Mouse (Mus musculus): ENCODE measurements at regions not wholly inside any gene's neighbourhood (a gene's known extent, or its start where the extent isn't known, plus 50 kb on each side); places are given as distances from the start of the nearest gene placed in this dataset.
A peak's percentile ranks its signal among the peaks of the same experiment; 100 is the strongest.

GRCm38 (mm10) chr4:68179551-68179950, 774.6 kb downstream of the Brinp1 start:
- H3K27me3 ChIP-seq (replicated peaks; ENCODE audit: control insufficient read depth, insufficient read depth, low read length), result no peaks in the 10 kb centered on the region
- 72% methylated on average over 4 of the region's 4 CpGs for WGBS
- no peak overlapping the region for H3K27ac ChIP-seq (ENCODE audit: low read depth)
- H3K4me2 ChIP-seq (ENCODE audit: low read length), result no peak overlapping the region
- no peaks in the 10 kb centered on the region for H3K36me3 ChIP-seq (ENCODE audit: control insufficient read depth, insufficient read depth, low read length)
- no peak overlapping the region for H3K4me3 ChIP-seq (ENCODE audit: low read depth, low read length)
- no peaks in the 10 kb centered on the region for H3K4me1 ChIP-seq (replicated peaks; ENCODE audit: control insufficient read depth, insufficient read depth, low read length)
- no peak for DNase-seq (ENCODE audit: low spot score)
- H3K9me3 ChIP-seq (ENCODE audit: control insufficient read depth, low read length), result no peaks in the 10 kb centered on the region
- no peak overlapping the region for H3K9ac ChIP-seq (ENCODE audit: low read length)
- no peak for ATAC-seq (replicated peaks; ENCODE audit: low FRiP score, low TSS enrichment, low read depth)

GRCm38 (mm10) chr4:68156499-68156898, 797.7 kb downstream of the Brinp1 start:
- no peak overlapping the region for H3K27ac ChIP-seq (ENCODE audit: low read depth)
- H3K4me3 ChIP-seq (ENCODE audit: low read depth, low read length), result no peak overlapping the region
- H3K27me3 ChIP-seq (replicated peaks; ENCODE audit: control insufficient read depth, insufficient read depth, low read length), result no peaks in the 10 kb centered on the region
- DNase-seq (ENCODE audit: low spot score), result no peak
- no peak overlapping the region for H3K4me2 ChIP-seq (ENCODE audit: low read length)
- no peaks in the 10 kb centered on the region for H3K9me3 ChIP-seq (ENCODE audit: control insufficient read depth, low read length)
- H3K4me1 ChIP-seq (replicated peaks; ENCODE audit: control insufficient read depth, insufficient read depth, low read length), result no peaks in the 10 kb centered on the region
- ATAC-seq (replicated peaks; ENCODE audit: low FRiP score, low TSS enrichment, low read depth), result no peak
- WGBS, result 91% methylated on average over 1 of the region's 1 CpGs
- H3K36me3 ChIP-seq (ENCODE audit: control insufficient read depth, insufficient read depth, low read length), result no peaks in the 10 kb centered on the region
- no peak overlapping the region for H3K9ac ChIP-seq (ENCODE audit: low read length)

- H3K4me2 ChIP-seq (ENCODE audit: low read length), result no peak overlapping the region
- H3K27ac ChIP-seq (ENCODE audit: low read depth), result no peak overlapping the region
- ATAC-seq (replicated peaks; ENCODE audit: low FRiP score, low TSS enrichment, low read depth), result no peak
- H3K9ac ChIP-seq (ENCODE audit: low read length), result no peak overlapping the region
- no peaks in the 10 kb centered on the region for H3K36me3 ChIP-seq (ENCODE audit: control insufficient read depth, insufficient read depth, low read length)
- H3K9me3 ChIP-seq (ENCODE audit: control insufficient read depth, low read length), result no peaks in the 10 kb centered on the region
- no peaks in the 10 kb centered on the region for H3K4me1 ChIP-seq (replicated peaks; ENCODE audit: control insufficient read depth, insufficient read depth, low read length)
- WGBS, result 75% methylated on average over 5 of the region's 5 CpGs
- no peaks in the 10 kb centered on the region for H3K27me3 ChIP-seq (replicated peaks; ENCODE audit: control insufficient read depth, insufficient read depth, low read length)
- H3K4me3 ChIP-seq (ENCODE audit: low read depth, low read length), result no peak overlapping the region
- no peak for DNase-seq (ENCODE audit: low spot score)
Observed at GRCm38 (mm10) chr4:68148483-68149069, 805.6 kb downstream of the Brinp1 start.

- Histone ChIP-seq H3K4me1 (replicated peaks; ENCODE audit: control insufficient read depth, insufficient read depth, low read length) (no peaks in the 10 kb centered on the region), H3K9me3 (ENCODE audit: control insufficient read depth, low read length) (no peaks in the 10 kb centered on the region), H3K4me2 (ENCODE audit: low read length) (no peak overlapping the region), H3K27ac (ENCODE audit: low read depth) (no peak overlapping the region), H3K9ac (ENCODE audit: low read length) (no peak overlapping the region), H3K4me3 (ENCODE audit: low read depth, low read length) (no peak overlapping the region), H3K27me3 (replicated peaks; ENCODE audit: control insufficient read depth, insufficient read depth, low read length) (no peaks in the 10 kb centered on the region), H3K36me3 (ENCODE audit: control insufficient read depth, insufficient read depth, low read length) (no peaks in the 10 kb centered on the region)
- 73% methylated on average over 4 of the region's 4 CpGs for WGBS
- DNase-seq (ENCODE audit: low spot score) (no peak), ATAC-seq (replicated peaks; ENCODE audit: low FRiP score, low TSS enrichment, low read depth) (no peak)
Observed at GRCm38 (mm10) chr4:68128124-68128523, 826.1 kb downstream of the Brinp1 start.

GRCm38 (mm10) chr4:68114502-68114901, 839.7 kb downstream of the Brinp1 start:
- H3K36me3 ChIP-seq (ENCODE audit: control insufficient read depth, insufficient read depth, low read length), result no peaks in the 10 kb centered on the region
- H3K27ac ChIP-seq (ENCODE audit: low read depth), result no peak overlapping the region
- H3K9ac ChIP-seq (ENCODE audit: low read length), result no peak overlapping the region
- H3K4me1 ChIP-seq (replicated peaks; ENCODE audit: control insufficient read depth, insufficient read depth, low read length), result no peaks in the 10 kb centered on the region
- DNase-seq (ENCODE audit: low spot score) (no peak), ATAC-seq (replicated peaks; ENCODE audit: low FRiP score, low TSS enrichment, low read depth) (no peak)
- H3K4me3 ChIP-seq (ENCODE audit: low read depth, low read length), result no peak overlapping the region
- H3K4me2 ChIP-seq (ENCODE audit: low read length), result no peak overlapping the region
- H3K27me3 ChIP-seq (replicated peaks; ENCODE audit: control insufficient read depth, insufficient read depth, low read length), result no peaks in the 10 kb centered on the region
- no peaks in the 10 kb centered on the region for H3K9me3 ChIP-seq (ENCODE audit: control insufficient read depth, low read length)

GRCm38 (mm10) chr4:68085255-68085654, 868.9 kb downstream of the Brinp1 start:
- H3K4me3 ChIP-seq (ENCODE audit: low read depth, low read length), result no peak overlapping the region
- whole genome bisulfite sequencing, result 93% methylated on average over 3 of the region's 3 CpGs
- H3K27me3 ChIP-seq (replicated peaks; ENCODE audit: control insufficient read depth, insufficient read depth, low read length), result no peaks in the 10 kb centered on the region
- no peak overlapping the region for H3K9ac ChIP-seq (ENCODE audit: low read length)
- H3K27ac ChIP-seq (ENCODE audit: low read depth), result no peak overlapping the region
- no peaks in the 10 kb centered on the region for H3K4me1 ChIP-seq (replicated peaks; ENCODE audit: control insufficient read depth, insufficient read depth, low read length)
- DNase-seq (ENCODE audit: low spot score) (no peak), ATAC-seq (replicated peaks; ENCODE audit: low FRiP score, low TSS enrichment, low read depth) (no peak)
- H3K4me2 ChIP-seq (ENCODE audit: low read length), result no peak overlapping the region
- H3K9me3 ChIP-seq (ENCODE audit: control insufficient read depth, low read length), result no peaks in the 10 kb centered on the region
- no peaks in the 10 kb centered on the region for H3K36me3 ChIP-seq (ENCODE audit: control insufficient read depth, insufficient read depth, low read length)

DNA sequence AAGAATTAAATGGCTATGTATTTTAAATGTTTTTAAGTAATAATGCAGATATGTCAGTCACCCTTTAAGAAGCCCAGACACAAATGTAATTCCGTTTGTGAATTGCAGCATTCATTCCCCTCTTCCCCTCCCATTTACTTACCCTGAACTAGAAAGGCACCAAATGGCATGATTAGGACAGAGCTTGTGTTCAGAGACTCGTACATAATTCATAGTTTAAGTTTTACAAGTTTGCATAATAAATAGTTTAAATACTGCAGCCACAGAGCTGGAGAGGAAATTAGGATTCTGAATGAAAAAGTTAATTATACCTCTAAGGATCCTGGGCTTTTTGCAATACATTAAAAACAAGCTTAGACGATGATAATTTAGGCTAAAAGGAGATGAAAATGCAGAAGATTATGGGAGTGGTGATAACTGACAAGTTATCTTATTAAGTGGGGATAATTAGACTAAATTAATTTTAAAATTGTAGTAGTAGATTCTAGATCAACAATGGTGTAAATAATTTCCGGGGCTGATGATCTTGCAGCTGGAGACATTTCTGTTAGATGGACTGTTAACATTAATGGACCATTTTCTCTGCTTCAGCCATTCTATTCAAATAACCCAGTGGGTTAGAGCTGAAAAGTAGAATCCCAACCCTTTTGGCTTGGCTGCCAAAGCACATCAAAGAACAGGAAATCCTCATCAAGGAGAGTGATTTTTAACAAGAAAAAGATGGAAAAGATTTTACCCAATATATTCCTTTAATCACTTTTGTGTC, 897.2 kb downstream of the Brinp1 start:
- H3K27me3 ChIP-seq (replicated peaks; ENCODE audit: control insufficient read depth, insufficient read depth, low read length), result no peaks in the 10 kb centered on the region
- 69% methylated on average over 4 of the region's 4 CpGs for WGBS
- DNase-seq (ENCODE audit: low spot score), result no peak
- ATAC-seq (replicated peaks; ENCODE audit: low FRiP score, low TSS enrichment, low read depth), result no peak
- no peak overlapping the region for H3K27ac ChIP-seq (ENCODE audit: low read depth)
- H3K9ac ChIP-seq (ENCODE audit: low read length), result no peak overlapping the region
- no peaks in the 10 kb centered on the region for H3K9me3 ChIP-seq (ENCODE audit: control insufficient read depth, low read length)
- no peak overlapping the region for H3K4me2 ChIP-seq (ENCODE audit: low read length)
- H3K36me3 ChIP-seq (ENCODE audit: control insufficient read depth, insufficient read depth, low read length), result no peaks in the 10 kb centered on the region
- no peak overlapping the region for H3K4me3 ChIP-seq (ENCODE audit: low read depth, low read length)
- no peaks in the 10 kb centered on the region for H3K4me1 ChIP-seq (replicated peaks; ENCODE audit: control insufficient read depth, insufficient read depth, low read length)

GRCm38 (mm10) chr4:68022891-68023303, 931.3 kb downstream of the Brinp1 start:
- Histone ChIP-seq H3K9ac (ENCODE audit: low read length) (no peak overlapping the region), H3K27me3 (replicated peaks; ENCODE audit: control insufficient read depth, insufficient read depth, low read length) (no peaks in the 10 kb centered on the region), H3K9me3 (ENCODE audit: control insufficient read depth, low read length) (no peaks in the 10 kb centered on the region), H3K27ac (ENCODE audit: low read depth) (no peak overlapping the region), H3K36me3 (ENCODE audit: control insufficient read depth, insufficient read depth, low read length) (no peaks in the 10 kb centered on the region), H3K4me3 (ENCODE audit: low read depth, low read length) (no peak overlapping the region), H3K4me1 (replicated peaks; ENCODE audit: control insufficient read depth, insufficient read depth, low read length) (no peaks in the 10 kb centered on the region), H3K4me2 (ENCODE audit: low read length) (no peak overlapping the region)
- DNase-seq (ENCODE audit: low spot score) (peak; percentile 63), ATAC-seq (replicated peaks; ENCODE audit: low FRiP score, low TSS enrichment, low read depth) (0 out of 2 replicates have a peak, but pooled peaks have one; percentile 64)
- 13% methylated on average over 2 of the region's 2 CpGs for WGBS

DNA sequence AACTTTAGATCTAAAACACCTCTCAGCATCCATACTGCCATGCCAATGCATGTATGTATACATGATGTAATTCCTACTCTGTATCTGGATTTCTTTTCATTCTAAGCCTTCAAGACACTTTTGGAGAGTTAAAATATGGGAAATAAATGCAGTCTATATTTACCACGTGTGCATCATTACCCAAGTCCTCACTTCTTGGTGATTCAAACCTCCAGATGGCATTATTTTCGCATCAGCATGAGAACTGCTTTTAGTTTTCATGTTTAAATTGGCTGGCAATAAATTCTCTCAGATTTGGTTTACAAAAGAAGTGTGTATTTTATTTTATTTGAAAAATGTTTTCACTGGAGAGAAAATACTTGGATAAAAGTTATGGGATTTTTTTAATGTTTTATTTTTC, 942.8 kb downstream of the Brinp1 start:
- H3K9ac ChIP-seq (ENCODE audit: low read length), result no peak overlapping the region
- H3K27ac ChIP-seq (ENCODE audit: low read depth), result no peak overlapping the region
- H3K9me3 ChIP-seq (ENCODE audit: control insufficient read depth, low read length), result no peaks in the 10 kb centered on the region
- H3K27me3 ChIP-seq (replicated peaks; ENCODE audit: control insufficient read depth, insufficient read depth, low read length), result no peaks in the 10 kb centered on the region
- ATAC-seq (replicated peaks; ENCODE audit: low FRiP score, low TSS enrichment, low read depth), result no peak
- H3K4me2 ChIP-seq (ENCODE audit: low read length), result no peak overlapping the region
- no peaks in the 10 kb centered on the region for H3K36me3 ChIP-seq (ENCODE audit: control insufficient read depth, insufficient read depth, low read length)
- H3K4me3 ChIP-seq (ENCODE audit: low read depth, low read length), result no peak overlapping the region
- 52% methylated on average over 2 of the region's 2 CpGs for WGBS
- no peaks in the 10 kb centered on the region for H3K4me1 ChIP-seq (replicated peaks; ENCODE audit: control insufficient read depth, insufficient read depth, low read length)
- DNase-seq (ENCODE audit: low spot score), result no peak
